Mouse (Mus musculus): ENCODE measurements at regions not wholly inside any gene's neighbourhood (a gene's known extent, or its start where the extent isn't known, plus 50 kb on each side); places are given as distances from the start of the nearest gene placed in this dataset.

- no peak for DNase-seq
- Histone ChIP-seq H3K4me1 (ENCODE audit: control insufficient read depth, insufficient read depth, low read length) (no peaks in the 10 kb centered on the region), H3K4me3 (replicated peaks; ENCODE audit: insufficient read depth, low read depth, low read length) (no peak overlapping the region), H3K27ac (ENCODE audit: insufficient read depth, low read length) (no peak overlapping the region), H3K27me3 (ENCODE audit: control insufficient read depth, insufficient read depth, low read length) (no peaks in the 10 kb centered on the region)
- no peak for TF ChIP-seq CTCF (IDR thresholded peaks at IDR 0.05; ENCODE audit: borderline replicate concordance, insufficient read depth, low read depth, low read length)
- no peak for TF ChIP-seq POLR2A (IDR thresholded peaks at IDR 0.05; ENCODE audit: borderline replicate concordance, insufficient read depth, low read length)
- WGBS, result 84% methylated on average over 18 of the region's 18 CpGs
These were observed 175.6 kb downstream of the Basp1 start for GRCm38 (mm10) chr15:25237665-25238664.

DNA sequence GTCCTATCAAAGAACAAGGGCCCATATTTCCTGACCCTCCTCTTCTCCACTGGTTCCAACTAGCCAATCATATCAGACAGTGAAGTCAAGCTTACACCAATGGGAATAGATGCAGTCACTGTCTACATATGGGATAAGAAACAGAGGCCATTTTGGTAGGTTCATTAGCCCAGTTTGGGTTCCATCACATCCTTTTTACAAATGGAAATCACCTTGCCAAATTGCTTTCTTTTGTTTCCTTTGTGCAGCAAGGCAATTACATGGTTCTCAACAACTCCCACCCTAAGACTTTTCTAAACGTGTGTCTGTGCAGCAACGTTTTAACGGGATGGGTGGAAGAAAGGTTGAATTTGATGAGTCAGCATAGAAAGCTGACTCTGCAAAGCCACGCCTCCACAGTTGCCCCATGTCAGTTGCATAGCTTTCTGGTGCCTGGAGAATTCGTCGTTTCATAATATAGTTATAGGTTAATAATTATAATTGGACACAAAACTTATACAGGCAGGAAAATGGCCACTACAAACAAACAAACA, 177.3 kb downstream of the Basp1 start:
- Histone ChIP-seq H3K27ac (ENCODE audit: insufficient read depth, low read length) (no peak overlapping the region), H3K4me1 (ENCODE audit: control insufficient read depth, insufficient read depth, low read length) (no peaks in the 10 kb centered on the region), H3K27me3 (ENCODE audit: control insufficient read depth, insufficient read depth, low read length) (no peaks in the 10 kb centered on the region), H3K4me3 (replicated peaks; ENCODE audit: insufficient read depth, low read depth, low read length) (no peak overlapping the region)
- TF ChIP-seq POLR2A (IDR thresholded peaks at IDR 0.05; ENCODE audit: borderline replicate concordance, insufficient read depth, low read length) (no peak), CTCF (IDR thresholded peaks at IDR 0.05; ENCODE audit: borderline replicate concordance, insufficient read depth, low read depth, low read length) (no peak)
- 70% methylated on average over 6 of the region's 6 CpGs for WGBS
- no peak for DNase-seq

DNA sequence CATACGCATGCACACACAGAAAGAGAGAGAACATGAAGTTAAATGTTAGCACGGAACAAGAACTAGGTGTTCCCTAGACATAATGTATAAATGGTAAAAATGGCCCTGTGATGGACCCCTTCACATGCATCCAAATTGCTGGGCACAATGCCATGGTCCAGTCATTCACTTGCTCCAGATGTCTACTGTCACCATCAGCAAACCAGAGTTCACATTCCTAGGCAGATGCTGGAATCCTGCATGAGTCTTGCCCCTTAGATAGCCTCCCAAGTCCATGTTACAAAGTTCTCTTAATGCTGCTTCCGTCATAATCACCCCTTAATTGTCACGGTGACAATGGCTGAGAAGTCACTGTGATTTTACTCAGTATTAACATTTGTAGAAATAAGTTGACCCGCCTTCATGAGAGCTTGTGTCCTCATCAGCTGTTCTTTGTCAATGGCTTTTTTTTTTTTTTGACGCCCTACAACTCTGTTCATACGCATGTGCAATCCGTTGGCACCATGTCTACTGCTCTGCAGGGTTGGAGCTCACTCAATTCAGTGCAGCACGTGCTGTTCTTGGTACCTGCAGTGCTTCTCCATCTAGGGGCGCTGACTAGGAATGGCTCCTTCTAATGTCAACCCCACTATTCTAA, 179.4 kb downstream of the Basp1 start:
- DNase-seq, result no peak
- H3K27ac ChIP-seq (ENCODE audit: insufficient read depth, low read length), result no peak overlapping the region
- no peak overlapping the region for H3K4me3 ChIP-seq (replicated peaks; ENCODE audit: insufficient read depth, low read depth, low read length)
- WGBS, result 75% methylated on average over 10 of the region's 10 CpGs
- H3K27me3 ChIP-seq (ENCODE audit: control insufficient read depth, insufficient read depth, low read length), result no peaks in the 10 kb centered on the region
- TF ChIP-seq POLR2A (IDR thresholded peaks at IDR 0.05; ENCODE audit: borderline replicate concordance, insufficient read depth, low read length), result no peak
- no peak for TF ChIP-seq CTCF (IDR thresholded peaks at IDR 0.05; ENCODE audit: borderline replicate concordance, insufficient read depth, low read depth, low read length)
- no peaks in the 10 kb centered on the region for H3K4me1 ChIP-seq (ENCODE audit: control insufficient read depth, insufficient read depth, low read length)

- DNase-seq, result no peak
- Histone ChIP-seq H3K4me1 (ENCODE audit: control insufficient read depth, insufficient read depth, low read length) (no peaks in the 10 kb centered on the region), H3K27me3 (ENCODE audit: control insufficient read depth, insufficient read depth, low read length) (no peaks in the 10 kb centered on the region), H3K4me3 (replicated peaks; ENCODE audit: insufficient read depth, low read depth, low read length) (no peak overlapping the region), H3K27ac (ENCODE audit: insufficient read depth, low read length) (no peak overlapping the region)
- 14% methylated on average over 4 of the region's 4 CpGs for WGBS
- TF ChIP-seq CTCF (IDR thresholded peaks at IDR 0.05; ENCODE audit: borderline replicate concordance, insufficient read depth, low read depth, low read length) (no peak), POLR2A (IDR thresholded peaks at IDR 0.05; ENCODE audit: borderline replicate concordance, insufficient read depth, low read length) (no peak)
These were observed 183.4 kb downstream of the Basp1 start for GRCm38 (mm10) chr15:25230213-25230612.

GRCm38 (mm10) chr15:25229807-25230206, 183.8 kb downstream of the Basp1 start:
- TF ChIP-seq POLR2A (IDR thresholded peaks at IDR 0.05; ENCODE audit: borderline replicate concordance, insufficient read depth, low read length), result no peak
- WGBS, result 35% methylated on average over 11 of the region's 11 CpGs

GRCm38 (mm10) chr15:25227496-25227895, 186.1 kb downstream of the Basp1 start:
- H3K4me3 ChIP-seq (replicated peaks; ENCODE audit: insufficient read depth, low read depth, low read length), result no peak overlapping the region
- 78% methylated on average over 7 of the region's 7 CpGs for WGBS
- no peaks in the 10 kb centered on the region for H3K4me1 ChIP-seq (ENCODE audit: control insufficient read depth, insufficient read depth, low read length)
- no peak for TF ChIP-seq CTCF (IDR thresholded peaks at IDR 0.05; ENCODE audit: borderline replicate concordance, insufficient read depth, low read depth, low read length)
- no peak for TF ChIP-seq POLR2A (IDR thresholded peaks at IDR 0.05; ENCODE audit: borderline replicate concordance, insufficient read depth, low read length)
- H3K27me3 ChIP-seq (ENCODE audit: control insufficient read depth, insufficient read depth, low read length), result no peaks in the 10 kb centered on the region
- no peak overlapping the region for H3K27ac ChIP-seq (ENCODE audit: insufficient read depth, low read length)
- DNase-seq, result no peak

More at GRCm38 (mm10) chr15:25229807-25230206, 183.8 kb downstream of the Basp1 start:
- no peak for DNase-seq
- no peak overlapping the region for H3K4me3 ChIP-seq (replicated peaks; ENCODE audit: insufficient read depth, low read depth, low read length)
- no peaks in the 10 kb centered on the region for H3K27me3 ChIP-seq (ENCODE audit: control insufficient read depth, insufficient read depth, low read length)
- no peaks in the 10 kb centered on the region for H3K4me1 ChIP-seq (ENCODE audit: control insufficient read depth, insufficient read depth, low read length)
- H3K27ac ChIP-seq (ENCODE audit: insufficient read depth, low read length), result no peak overlapping the region

DNA sequence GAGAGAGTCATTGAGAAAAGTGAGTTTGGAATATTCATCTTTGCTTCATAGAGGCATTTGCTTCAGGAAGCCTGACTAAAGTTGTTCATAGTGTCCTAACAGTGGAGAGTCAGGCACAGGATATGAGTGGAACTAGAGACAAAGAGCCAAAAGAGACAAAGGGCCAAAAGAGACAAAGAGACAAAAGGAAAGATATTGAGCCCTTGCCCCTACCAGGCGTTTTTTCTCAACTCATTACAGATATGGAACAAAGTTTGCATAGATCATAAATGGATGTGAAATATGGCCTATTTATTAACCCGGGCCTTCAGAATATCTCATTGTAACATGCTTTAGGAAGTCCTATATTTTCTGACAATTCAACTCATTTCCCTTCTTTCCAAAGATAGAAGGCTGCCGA, 187.6 kb downstream of the Basp1 start:
- no peak overlapping the region for H3K4me3 ChIP-seq (replicated peaks; ENCODE audit: insufficient read depth, low read depth, low read length)
- no peak overlapping the region for H3K27ac ChIP-seq (ENCODE audit: insufficient read depth, low read length)
- WGBS, result 48% methylated on average over 3 of the region's 3 CpGs
- DNase-seq, result no peak
- TF ChIP-seq CTCF (IDR thresholded peaks at IDR 0.05; ENCODE audit: borderline replicate concordance, insufficient read depth, low read depth, low read length) (no peak), POLR2A (IDR thresholded peaks at IDR 0.05; ENCODE audit: borderline replicate concordance, insufficient read depth, low read length) (no peak)
- H3K27me3 ChIP-seq (ENCODE audit: control insufficient read depth, insufficient read depth, low read length), result no peaks in the 10 kb centered on the region
- no peaks in the 10 kb centered on the region for H3K4me1 ChIP-seq (ENCODE audit: control insufficient read depth, insufficient read depth, low read length)
